Mouse (Mus musculus) G1E (cell line): ENCODE measurements around the gene Kcnb1.

Experiments used
- CTCF ChIP-seq: IDR thresholded peaks from 2 replicates; pipeline ENCODE4 v1.5.1; 2012; ENCODE audit warnings: low read depth, low read length, inconsistent platforms, mixed read lengths
- TAL1 ChIP-seq: conservative IDR thresholded peaks from 2 replicates; pipeline ENCODE4 v1.6.1; 2012; ENCODE audit warnings: low read depth, low read length, inconsistent platforms, mixed read lengths

GRCm38 (mm10) chr2:167139801-167140269 is 50.1 kb downstream of the Kcnb1 start:
- TF ChIP-seq CTCF, result no peak
- TF ChIP-seq TAL1, result no peak
